Mouse (Mus musculus): Measurements from ENCODE around the gene Trim27. TPM values are rescaled to one million over a fixed set of nuclear protein-coding genes. Genes with fewer than 3 reads are reported as not detected.

The Trim27 gene
- total RNA-seq (2014; rRNA removed) (74.5 and 76.2 TPM in 2 replicates), polyA plus RNA-seq (2015; fragmentation: Nextera tagmentation; extraction: Ambion mirVana) (64.2 and 65.0 TPM in 2 replicates)

GRCm38 (mm10) chr13:21179367-21179723, at the start of gene Trim27:
Trim27 (plus strand) TSS chr13:21179445.
- no peaks in the 10 kb centered on the region for H3K27me3 ChIP-seq (ENCODE audit: insufficient read depth, low read length)
- TF ChIP-seq CTCF (IDR thresholded peaks at IDR 0.05), result no peak
- peaks cover 7% of the 10 kb centered on the region for H3K4me1 ChIP-seq (ENCODE audit: insufficient read depth, low read length)
- H3K27ac ChIP-seq (ENCODE audit: low read depth, low read length), result peak within 1 kb of the TSS; percentile 92
- peak within 1 kb of the TSS; percentile 84 for H3K4me2 ChIP-seq (ENCODE audit: low read depth, low read length, poor library complexity, severe bottlenecking)
- peak within 1 kb of the TSS; percentile 99 for H3K4me3 ChIP-seq (ENCODE audit: low read depth, low read length)
- under 1% methylated on average over 15 of the region's 15 CpGs for WGBS
- peak within 1 kb of the TSS; percentile 81 for H3K9ac ChIP-seq (replicated peaks; ENCODE audit: low read length, poor library complexity, severe bottlenecking)
- ATAC-seq (ENCODE audit: low FRiP score) (peak; percentile 29), DNase-seq (ENCODE audit: low spot score) (no peak)
- H3K9me3 ChIP-seq (ENCODE audit: low read length), result no peaks in the 10 kb centered on the region
- peaks cover 5% of the 10 kb centered on the region; the same call in 1 of the 2 replicates for H3K36me3 ChIP-seq (ENCODE audit: insufficient read depth, low read length)

DNA sequence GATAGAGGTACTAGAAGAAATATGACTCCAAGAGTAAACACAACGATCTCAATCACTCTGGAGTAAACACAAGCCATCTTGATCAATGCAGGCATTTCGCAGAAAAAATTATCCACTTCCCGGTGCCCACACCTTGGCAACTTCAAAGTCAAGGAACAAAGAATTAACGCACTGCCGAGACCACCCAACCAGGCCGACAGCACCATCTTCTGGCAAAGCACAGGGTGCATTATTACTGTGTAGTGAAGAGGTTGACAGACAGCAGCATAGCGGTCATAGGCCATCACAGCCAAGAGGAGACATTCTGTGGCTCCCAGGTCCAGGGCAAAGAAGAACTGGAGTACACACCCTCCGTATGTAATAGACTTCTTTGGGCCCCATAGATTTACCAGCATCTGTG, 36.8 kb upstream of the Trim27 start:
- peak; percentile 61 for TF ChIP-seq CTCF (IDR thresholded peaks at IDR 0.05)
- Histone ChIP-seq H3K27ac (ENCODE audit: low read depth, low read length) (no peak overlapping the region), H3K4me2 (ENCODE audit: low read depth, low read length, poor library complexity, severe bottlenecking) (no peak overlapping the region), H3K4me1 (ENCODE audit: insufficient read depth, low read length) (no peaks in the 10 kb centered on the region), H3K9ac (replicated peaks; ENCODE audit: low read length, poor library complexity, severe bottlenecking) (no peak overlapping the region), H3K27me3 (ENCODE audit: insufficient read depth, low read length) (no peaks in the 10 kb centered on the region), H3K4me3 (ENCODE audit: low read depth, low read length) (no peak overlapping the region), H3K36me3 (ENCODE audit: insufficient read depth, low read length) (no peaks in the 10 kb centered on the region), H3K9me3 (ENCODE audit: low read length) (no peaks in the 10 kb centered on the region)
- ATAC-seq (ENCODE audit: low FRiP score), result no peak
- 54% methylated on average over 8 of the region's 8 CpGs for WGBS
- peak; percentile 16 for DNase-seq (ENCODE audit: low spot score)

- no peaks in the 10 kb centered on the region for H3K27me3 ChIP-seq (ENCODE audit: insufficient read depth, low read length)
- H3K4me1 ChIP-seq (ENCODE audit: insufficient read depth, low read length), result no peaks in the 10 kb centered on the region
- WGBS, result 80% methylated on average over 4 of the region's 4 CpGs
- H3K36me3 ChIP-seq (ENCODE audit: insufficient read depth, low read length), result no peaks in the 10 kb centered on the region
- no peaks in the 10 kb centered on the region for H3K9me3 ChIP-seq (ENCODE audit: low read length)
- H3K27ac ChIP-seq (ENCODE audit: low read depth, low read length), result no peak within 1 kb of the TSS
- no peak for TF ChIP-seq CTCF (IDR thresholded peaks at IDR 0.05)
- DNase-seq (ENCODE audit: low spot score) (no peak), ATAC-seq (ENCODE audit: low FRiP score) (no peak)
- no peak within 1 kb of the TSS for H3K9ac ChIP-seq (replicated peaks; ENCODE audit: low read length, poor library complexity, severe bottlenecking)
- H3K4me3 ChIP-seq (ENCODE audit: low read depth, low read length), result no peak within 1 kb of the TSS
- no peak within 1 kb of the TSS for H3K4me2 ChIP-seq (ENCODE audit: low read depth, low read length, poor library complexity, severe bottlenecking)
Observed at GRCm38 (mm10) chr13:21145767-21146166, 33.5 kb upstream of the Trim27 start, which contains the start of gene Olfr1368. Olfr1368 (minus strand) TSS chr13:21145867.

DNA sequence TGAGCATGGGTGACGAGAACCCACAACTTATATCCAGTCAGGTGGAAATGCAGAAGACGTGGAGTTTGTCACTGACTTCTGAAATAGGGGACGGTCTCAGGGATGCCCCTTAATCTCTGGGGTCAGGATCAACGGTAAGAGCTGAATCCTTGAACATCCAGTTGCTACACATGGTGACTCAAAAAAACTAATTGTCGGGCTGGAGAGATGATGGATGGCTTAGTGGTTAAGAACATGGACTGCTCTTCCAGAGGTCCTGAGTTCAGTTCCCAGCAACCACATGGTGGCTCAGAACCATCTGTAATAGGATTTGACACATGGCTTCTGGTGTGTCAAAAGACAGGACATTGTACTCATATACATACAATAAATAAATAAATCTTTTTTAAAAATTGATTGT, 23.4 kb upstream of the Trim27 start:
- Histone ChIP-seq H3K36me3 (ENCODE audit: insufficient read depth, low read length) (no peaks in the 10 kb centered on the region), H3K4me1 (ENCODE audit: insufficient read depth, low read length) (no peaks in the 10 kb centered on the region), H3K9ac (replicated peaks; ENCODE audit: low read length, poor library complexity, severe bottlenecking) (no peak overlapping the region), H3K9me3 (ENCODE audit: low read length) (no peaks in the 10 kb centered on the region), H3K27ac (ENCODE audit: low read depth, low read length) (no peak overlapping the region), H3K4me3 (ENCODE audit: low read depth, low read length) (no peak overlapping the region), H3K27me3 (ENCODE audit: insufficient read depth, low read length) (no peaks in the 10 kb centered on the region), H3K4me2 (ENCODE audit: low read depth, low read length, poor library complexity, severe bottlenecking) (no peak overlapping the region)
- ATAC-seq (ENCODE audit: low FRiP score), result no peak
- DNase-seq (ENCODE audit: low spot score), result no peak
- WGBS, result 81% methylated on average over 5 of the region's 5 CpGs
- TF ChIP-seq CTCF (IDR thresholded peaks at IDR 0.05), result no peak

- DNase-seq (ENCODE audit: low spot score), result no peak
- no peaks in the 10 kb centered on the region for H3K9me3 ChIP-seq (ENCODE audit: low read length)
- H3K27ac ChIP-seq (ENCODE audit: low read depth, low read length), result no peak overlapping the region
- H3K4me2 ChIP-seq (ENCODE audit: low read depth, low read length, poor library complexity, severe bottlenecking), result peak overlapping the region; percentile 91
- no peak overlapping the region for H3K9ac ChIP-seq (replicated peaks; ENCODE audit: low read length, poor library complexity, severe bottlenecking)
- H3K4me1 ChIP-seq (ENCODE audit: insufficient read depth, low read length), result no peaks in the 10 kb centered on the region
- no peaks in the 10 kb centered on the region for H3K27me3 ChIP-seq (ENCODE audit: insufficient read depth, low read length)
- peak overlapping the region; percentile 1; the same call in 1 of the 2 replicates for H3K4me3 ChIP-seq (ENCODE audit: low read depth, low read length)
- no peak for ATAC-seq (ENCODE audit: low FRiP score)
- TF ChIP-seq CTCF (IDR thresholded peaks at IDR 0.05), result no peak
- 5% methylated on average over 9 of the region's 9 CpGs for WGBS
- H3K36me3 ChIP-seq (ENCODE audit: insufficient read depth, low read length), result no peaks in the 10 kb centered on the region
Observed at GRCm38 (mm10) chr13:21158071-21158470, 21.2 kb upstream of the Trim27 start.

GRCm38 (mm10) chr13:21158785-21159474, 20.3 kb upstream of the Trim27 start:
- H3K9ac ChIP-seq (replicated peaks; ENCODE audit: low read length, poor library complexity, severe bottlenecking), result peak overlapping the region; percentile 51
- H3K36me3 ChIP-seq (ENCODE audit: insufficient read depth, low read length), result no peaks in the 10 kb centered on the region
- WGBS, result under 1% methylated on average over 19 of the region's 19 CpGs
- 0 out of 2 replicates have a peak, but pooled peaks have one; percentile 36 for ATAC-seq (ENCODE audit: low FRiP score)
- H3K27ac ChIP-seq (ENCODE audit: low read depth, low read length), result no peak overlapping the region
- no peaks in the 10 kb centered on the region for H3K9me3 ChIP-seq (ENCODE audit: low read length)
- peak overlapping the region; percentile 91 for H3K4me2 ChIP-seq (ENCODE audit: low read depth, low read length, poor library complexity, severe bottlenecking)
- TF ChIP-seq CTCF (IDR thresholded peaks at IDR 0.05), result peak; percentile 93
- peak; percentile 87 for DNase-seq (ENCODE audit: low spot score)
- no peaks in the 10 kb centered on the region for H3K27me3 ChIP-seq (ENCODE audit: insufficient read depth, low read length)
- H3K4me1 ChIP-seq (ENCODE audit: insufficient read depth, low read length), result no peaks in the 10 kb centered on the region
- peak overlapping the region; percentile 66 for H3K4me3 ChIP-seq (ENCODE audit: low read depth, low read length)
